Mouse (Mus musculus): ENCODE data around the gene Pdik1l. TPM values are rescaled to one million over a fixed set of nuclear protein-coding genes. Genes with fewer than 3 reads are reported as not detected.
"Not testable (repeated sequence)": the region's sequence is repeated elsewhere in the genome, so short reads cannot be mapped to it uniquely, and the experiment has no call there.

Pdik1l gene
- polyA plus RNA-seq, 1 experiment, result 7.8 TPM

- H3K27ac ChIP-seq (replicated peaks; ENCODE audit: low read depth, low read length), result no peak overlapping the region
These were observed 23.0 kb upstream of the Pdik1l start for GRCm38 (mm10) chr4:134310656-134311055.

DNA sequence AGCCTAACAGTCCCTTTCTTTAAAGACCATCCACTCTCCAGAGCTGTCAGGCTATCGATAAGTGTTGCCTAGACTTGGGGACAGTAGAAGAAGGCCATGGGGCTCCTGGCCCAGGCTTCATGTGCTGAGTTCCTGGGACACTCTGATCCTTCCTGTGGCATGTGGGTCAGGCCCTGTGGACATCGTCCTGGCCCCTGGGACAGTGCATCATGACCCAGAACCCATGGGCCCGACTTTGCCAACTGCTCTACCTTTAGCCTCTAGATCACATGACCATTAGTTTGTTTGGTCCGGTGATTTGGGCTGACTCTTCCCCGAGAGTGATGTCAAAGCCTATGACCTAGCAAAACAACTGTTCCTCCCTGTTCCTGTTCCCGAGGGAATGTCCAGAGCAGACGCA lies 22.4 kb upstream of the Pdik1l start:
- Histone ChIP-seq H3K4me1 (ENCODE audit: control insufficient read depth, insufficient read depth, insufficient read length, low read length) (peaks cover 2% of the 10 kb centered on the region), H3K4me3 (ENCODE audit: insufficient read depth, low read depth, low read length) (no peak overlapping the region), H3K27ac (replicated peaks; ENCODE audit: low read depth, low read length) (no peak overlapping the region)

More at GRCm38 (mm10) chr4:134310656-134311055, 23.0 kb upstream of the Pdik1l start:
- H3K4me1 ChIP-seq (ENCODE audit: control insufficient read depth, insufficient read depth, insufficient read length, low read length), result peaks cover 2% of the 10 kb centered on the region
- H3K4me3 ChIP-seq (ENCODE audit: insufficient read depth, low read depth, low read length), result no peak overlapping the region

DNA sequence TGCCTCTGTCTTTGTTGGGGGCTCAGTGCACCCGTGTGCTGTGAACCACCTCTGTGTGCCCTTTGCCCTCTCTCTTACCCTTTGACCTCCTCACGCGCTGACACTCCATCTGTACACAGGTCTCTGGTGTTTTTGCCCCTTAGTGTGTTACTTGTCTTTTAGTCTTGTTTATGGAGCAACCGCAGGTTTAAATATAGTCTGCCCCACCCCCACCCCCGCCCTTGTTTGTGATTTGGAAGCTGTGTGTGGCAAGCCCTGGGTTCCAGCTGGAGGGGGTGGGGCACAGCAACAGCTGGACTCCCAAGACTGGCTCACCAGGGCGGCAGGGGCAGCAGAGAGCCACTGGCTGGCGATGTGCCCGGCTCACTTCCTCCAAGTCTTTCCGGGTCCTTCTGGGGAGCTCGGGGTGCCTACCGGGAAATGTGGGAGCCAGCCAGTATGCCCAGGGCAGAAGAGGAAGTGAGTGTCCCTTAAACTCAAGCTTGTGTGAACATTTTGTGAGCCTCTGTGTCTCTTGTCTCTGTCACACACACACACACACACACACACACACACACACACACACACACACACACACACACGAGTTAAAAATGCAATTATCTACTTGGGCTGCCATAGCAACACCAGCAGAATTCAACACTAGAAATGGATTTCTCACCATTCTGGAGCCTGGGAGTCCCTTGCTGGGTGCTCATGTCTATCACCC lies 19.8 kb upstream of the Pdik1l start:
- H3K4me1 ChIP-seq (ENCODE audit: control insufficient read depth, insufficient read depth, insufficient read length, low read length), result peaks cover 2% of the 10 kb centered on the region
- H3K4me3 ChIP-seq (ENCODE audit: insufficient read depth, low read depth, low read length), result no peak overlapping the region
- no peak overlapping the region for H3K27ac ChIP-seq (replicated peaks; ENCODE audit: low read depth, low read length)

DNA sequence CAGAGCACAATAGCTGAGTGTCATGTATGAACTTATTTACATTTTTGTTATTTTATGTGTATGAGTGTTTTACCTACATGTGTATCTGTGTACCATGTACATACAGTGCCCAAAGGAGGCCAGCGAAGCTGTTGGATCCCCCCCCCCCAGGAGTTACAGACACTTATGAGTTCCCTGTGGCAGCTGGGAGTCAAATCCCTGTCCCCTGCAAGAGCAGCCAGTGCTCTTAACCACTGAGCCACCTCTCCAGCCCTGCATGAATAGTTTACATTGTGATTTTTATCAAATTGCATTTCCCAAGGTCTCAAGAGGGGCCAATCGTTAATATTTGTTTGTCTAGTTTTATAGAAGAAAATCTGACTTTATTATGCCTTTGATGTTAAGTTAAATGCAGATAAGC lies 19.3 kb upstream of the Pdik1l start:
- Histone ChIP-seq H3K4me1 (ENCODE audit: control insufficient read depth, insufficient read depth, insufficient read length, low read length) (peaks cover 2% of the 10 kb centered on the region), H3K4me3 (ENCODE audit: insufficient read depth, low read depth, low read length) (no peak overlapping the region), H3K27ac (replicated peaks; ENCODE audit: low read depth, low read length) (no peak overlapping the region)

- H3K27ac ChIP-seq (replicated peaks; ENCODE audit: low read depth, low read length), result no peak overlapping the region
These were observed 14.4 kb upstream of the Pdik1l start for GRCm38 (mm10) chr4:134302084-134302483.

GRCm38 (mm10) chr4:134300316-134300715 lies 12.6 kb upstream of the Pdik1l start:
- H3K4me3 ChIP-seq (ENCODE audit: insufficient read depth, low read depth, low read length), result no peak overlapping the region
- H3K27ac ChIP-seq (replicated peaks; ENCODE audit: low read depth, low read length), result no peak overlapping the region
- no peaks in the 10 kb centered on the region for H3K4me1 ChIP-seq (ENCODE audit: control insufficient read depth, insufficient read depth, insufficient read length, low read length)

More at GRCm38 (mm10) chr4:134302084-134302483, 14.4 kb upstream of the Pdik1l start:
- no peak overlapping the region for H3K4me3 ChIP-seq (ENCODE audit: insufficient read depth, low read depth, low read length)
- no peaks in the 10 kb centered on the region for H3K4me1 ChIP-seq (ENCODE audit: control insufficient read depth, insufficient read depth, insufficient read length, low read length)

- no peak overlapping the region for H3K4me3 ChIP-seq (ENCODE audit: insufficient read depth, low read depth, low read length)
- no peaks in the 10 kb centered on the region for H3K4me1 ChIP-seq (ENCODE audit: control insufficient read depth, insufficient read depth, insufficient read length, low read length)
- no peak overlapping the region for H3K27ac ChIP-seq (replicated peaks; ENCODE audit: low read depth, low read length)
These were observed 11.8 kb upstream of the Pdik1l start for GRCm38 (mm10) chr4:134299498-134299810.

DNA sequence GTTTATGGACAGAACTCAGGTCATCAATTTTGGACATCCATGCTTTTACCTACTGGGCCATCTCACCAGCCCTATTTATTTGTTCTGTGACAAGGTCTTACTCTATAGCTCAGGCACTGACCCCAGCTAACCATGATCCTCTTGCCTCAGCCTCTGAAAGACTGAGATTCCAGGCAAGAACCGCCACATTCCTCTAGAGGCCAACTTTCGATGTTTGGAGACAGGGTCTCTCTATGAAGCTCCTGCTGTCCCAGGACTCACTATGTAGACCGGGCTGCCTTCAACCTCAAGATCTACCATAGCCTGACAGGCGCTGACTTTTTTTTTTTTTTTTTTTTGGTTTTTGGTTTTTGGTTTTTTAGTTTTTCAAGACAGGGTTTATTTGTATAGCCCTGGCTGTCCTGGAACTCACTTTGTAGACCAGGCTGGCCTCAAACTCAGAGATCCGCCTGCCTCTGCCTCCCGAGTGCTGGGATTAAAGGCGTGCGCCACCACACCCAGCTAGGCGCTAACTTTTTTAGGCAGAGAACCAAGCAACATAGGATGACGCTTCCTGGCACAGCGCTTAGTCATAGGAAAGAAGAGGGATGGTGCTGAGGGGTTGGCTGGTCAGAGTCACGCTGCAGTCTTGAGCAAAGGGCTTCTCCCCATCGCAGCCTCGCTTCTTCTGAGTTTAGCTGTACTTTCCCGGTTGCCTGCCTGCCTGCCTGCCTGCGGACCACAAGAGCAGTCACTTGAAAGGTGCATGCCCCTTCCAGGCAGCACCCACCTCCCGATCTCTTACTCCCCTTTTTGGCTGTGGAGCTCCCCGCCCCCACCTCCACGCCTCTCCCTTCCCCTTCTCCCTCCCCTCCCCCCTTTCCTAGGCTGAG lies 11.2 kb upstream of the Pdik1l start:
- Histone ChIP-seq H3K27ac (replicated peaks; ENCODE audit: low read depth, low read length) (no peak overlapping the region), H3K4me3 (ENCODE audit: insufficient read depth, low read depth, low read length) (no peak overlapping the region)

GRCm38 (mm10) chr4:134297369-134297768 lies 9.7 kb upstream of the Pdik1l start:
- Histone ChIP-seq H3K27ac (replicated peaks; ENCODE audit: low read depth, low read length) (no peak overlapping the region), H3K4me1 (ENCODE audit: control insufficient read depth, insufficient read depth, insufficient read length, low read length) (no peaks in the 10 kb centered on the region), H3K4me3 (ENCODE audit: insufficient read depth, low read depth, low read length) (no peak overlapping the region)

More for the DNA sequence above, 11.2 kb upstream of the Pdik1l start:
- no peaks in the 10 kb centered on the region for H3K4me1 ChIP-seq (ENCODE audit: control insufficient read depth, insufficient read depth, insufficient read length, low read length)

- no peaks in the 10 kb centered on the region for H3K4me1 ChIP-seq (ENCODE audit: control insufficient read depth, insufficient read depth, insufficient read length, low read length)
These were observed 8.8 kb upstream of the Pdik1l start for GRCm38 (mm10) chr4:134296523-134296922.

DNA sequence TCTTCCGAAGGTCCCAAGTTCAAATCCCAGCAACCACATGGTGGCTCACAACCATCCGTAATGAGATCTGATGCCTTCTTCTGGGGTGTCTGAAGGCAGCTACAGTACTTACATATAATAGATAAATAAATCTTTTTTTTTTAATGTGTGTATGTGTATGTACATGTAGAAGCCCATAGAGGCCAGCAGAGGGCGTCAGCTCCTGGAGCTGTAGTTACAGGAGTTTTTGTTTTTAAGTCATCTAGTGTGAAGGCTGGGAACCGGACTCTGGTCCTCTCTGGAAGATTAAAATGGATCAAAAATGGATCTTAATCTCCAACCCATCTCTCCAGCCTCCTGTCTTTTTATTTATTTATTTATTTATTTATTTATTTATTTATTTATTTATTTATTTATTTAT lies 8.4 kb upstream of the Pdik1l start:
- not testable (repeated sequence) for H3K4me1 ChIP-seq (ENCODE audit: control insufficient read depth, insufficient read depth, insufficient read length, low read length); H3K27ac ChIP-seq (replicated peaks; ENCODE audit: low read depth, low read length); H3K4me3 ChIP-seq (ENCODE audit: insufficient read depth, low read depth, low read length)

More at GRCm38 (mm10) chr4:134296523-134296922, 8.8 kb upstream of the Pdik1l start:
- no peak overlapping the region for H3K27ac ChIP-seq (replicated peaks; ENCODE audit: low read depth, low read length)
- H3K4me3 ChIP-seq (ENCODE audit: insufficient read depth, low read depth, low read length), result no peak overlapping the region

GRCm38 (mm10) chr4:134293692-134294163 lies 6.0 kb upstream of the Pdik1l start:
- H3K27ac ChIP-seq (replicated peaks; ENCODE audit: low read depth, low read length), result no peak overlapping the region
- H3K4me3 ChIP-seq (ENCODE audit: insufficient read depth, low read depth, low read length), result no peak overlapping the region
- H3K4me1 ChIP-seq (ENCODE audit: control insufficient read depth, insufficient read depth, insufficient read length, low read length), result no peaks in the 10 kb centered on the region

DNA sequence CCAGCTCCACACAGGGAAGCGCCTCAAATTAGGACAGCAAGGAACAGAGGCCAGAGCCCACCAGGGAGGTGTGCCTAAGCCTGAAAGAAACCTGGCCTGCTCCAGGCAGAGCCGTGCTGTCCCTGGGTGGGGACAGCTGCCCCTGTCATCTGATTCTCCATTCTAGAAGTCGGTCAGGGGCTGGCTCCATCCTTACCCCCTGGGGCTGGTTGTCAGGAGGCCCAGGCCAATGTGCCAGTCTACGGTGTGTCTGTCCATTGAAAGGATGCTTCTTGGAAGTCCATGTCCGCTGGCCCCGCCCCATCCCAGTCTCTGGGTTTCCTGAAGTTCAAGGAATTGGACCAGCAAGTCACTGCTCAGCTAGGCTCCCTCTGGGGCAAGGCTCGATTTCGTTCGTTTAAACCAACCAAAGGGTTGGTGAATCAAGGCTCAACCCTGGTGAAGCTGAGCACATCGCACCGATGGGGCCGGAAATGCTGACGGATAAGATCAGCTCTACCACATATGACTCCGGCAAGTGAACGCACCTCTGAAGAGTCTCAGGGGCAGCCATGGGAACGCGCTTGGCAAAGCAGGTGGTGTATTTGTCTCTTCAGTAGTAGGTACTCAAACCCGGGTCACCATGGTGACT lies 5.5 kb upstream of the Pdik1l start:
- H3K4me1 ChIP-seq (ENCODE audit: control insufficient read depth, insufficient read depth, insufficient read length, low read length), result peaks cover 2% of the 10 kb centered on the region; the same call in 1 of the 2 replicates
- no peak overlapping the region for H3K4me3 ChIP-seq (ENCODE audit: insufficient read depth, low read depth, low read length)
- no peak overlapping the region for H3K27ac ChIP-seq (replicated peaks; ENCODE audit: low read depth, low read length)

GRCm38 (mm10) chr4:134292067-134292466 lies 4.4 kb upstream of the Pdik1l start:
- Histone ChIP-seq H3K27ac (replicated peaks; ENCODE audit: low read depth, low read length) (no peak overlapping the region), H3K4me3 (ENCODE audit: insufficient read depth, low read depth, low read length) (no peak overlapping the region), H3K4me1 (ENCODE audit: control insufficient read depth, insufficient read depth, insufficient read length, low read length) (peaks cover 2% of the 10 kb centered on the region; the same call in 1 of the 2 replicates)

Data from brown adipose tissue, adult 24 weeks (tissue).